Mouse (Mus musculus): ENCODE measurements at regions not wholly inside any gene's neighbourhood (a gene's known extent, or its start where the extent isn't known, plus 50 kb on each side); places are given as distances from the start of the nearest gene placed in this dataset.

DNA sequence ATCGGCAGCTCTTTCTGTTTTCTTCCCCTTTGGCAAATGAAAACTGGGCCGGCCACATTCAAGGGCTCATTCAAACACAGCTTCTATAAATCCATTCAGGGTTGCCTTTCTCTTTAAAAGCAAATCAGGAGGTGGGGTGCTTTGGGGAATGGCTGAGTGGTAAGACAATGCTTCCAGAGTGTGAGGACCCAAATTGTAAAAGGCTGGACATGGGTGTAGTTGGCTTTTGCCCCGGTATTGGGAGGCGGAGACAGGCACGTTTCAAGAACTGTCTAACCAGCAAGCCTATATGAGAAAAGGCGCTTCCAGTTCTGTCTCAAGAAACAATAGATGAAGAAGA lies 277.0 kb downstream of the Mid1ip1 start:
- no peak for TF ChIP-seq POLR2A (IDR thresholded peaks at IDR 0.05; ENCODE audit: extremely low read depth, insufficient read depth, low read length)
- TF ChIP-seq CTCF (IDR thresholded peaks at IDR 0.05; ENCODE audit: low read depth, low read length): no peak

Data from liver, adult 2 months (tissue).